Mouse (Mus musculus): ENCODE measurements at regions not wholly inside any gene's neighbourhood (a gene's known extent, or its start where the extent isn't known, plus 50 kb on each side); places are given as distances from the start of the nearest gene placed in this dataset.

DNA sequence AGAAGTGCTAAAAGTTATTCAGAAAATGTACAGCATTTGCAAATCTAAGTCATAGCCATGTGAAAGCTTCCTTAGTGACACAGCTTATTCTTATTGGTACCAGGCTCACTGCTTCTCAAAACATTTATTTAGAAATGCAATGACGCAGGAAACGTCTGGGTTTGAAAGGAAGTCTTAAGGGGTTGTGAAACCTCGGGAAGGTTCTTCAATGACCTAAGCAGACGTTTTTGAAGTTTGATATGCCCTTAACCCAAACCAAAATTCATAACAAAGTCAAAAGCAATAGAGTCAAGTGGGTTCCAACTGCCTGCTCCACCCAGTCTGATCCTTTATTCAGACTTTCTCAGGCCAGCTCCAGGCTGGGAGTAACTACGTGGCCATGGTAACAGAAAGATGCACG lies 99.2 kb upstream of the Irx5 start:
- Histone ChIP-seq H3K9me3 (ENCODE audit: control insufficient read depth, low read length) (no peaks in the 10 kb centered on the region), H3K4me2 (ENCODE audit: low read depth) (no peak overlapping the region), H3K27me3 (ENCODE audit: control insufficient read depth, insufficient read depth, low read length) (no peaks in the 10 kb centered on the region), H3K9ac (ENCODE audit: low read length) (no peak overlapping the region), H3K4me3 (ENCODE audit: low read depth, low read length) (no peak overlapping the region), H3K27ac (ENCODE audit: low read depth, low read length) (no peak overlapping the region), H3K36me3 (ENCODE audit: control insufficient read depth, insufficient read depth, low read length) (no peaks in the 10 kb centered on the region), H3K4me1 (ENCODE audit: control insufficient read depth, insufficient read depth, low read length) (no peaks in the 10 kb centered on the region)
- DNase-seq (ENCODE audit: low spot score) (no peak), ATAC-seq (ENCODE audit: insufficient read depth, low FRiP score, low TSS enrichment) (no peak)
- 74% methylated on average over 6 of the region's 6 CpGs for WGBS

DNA sequence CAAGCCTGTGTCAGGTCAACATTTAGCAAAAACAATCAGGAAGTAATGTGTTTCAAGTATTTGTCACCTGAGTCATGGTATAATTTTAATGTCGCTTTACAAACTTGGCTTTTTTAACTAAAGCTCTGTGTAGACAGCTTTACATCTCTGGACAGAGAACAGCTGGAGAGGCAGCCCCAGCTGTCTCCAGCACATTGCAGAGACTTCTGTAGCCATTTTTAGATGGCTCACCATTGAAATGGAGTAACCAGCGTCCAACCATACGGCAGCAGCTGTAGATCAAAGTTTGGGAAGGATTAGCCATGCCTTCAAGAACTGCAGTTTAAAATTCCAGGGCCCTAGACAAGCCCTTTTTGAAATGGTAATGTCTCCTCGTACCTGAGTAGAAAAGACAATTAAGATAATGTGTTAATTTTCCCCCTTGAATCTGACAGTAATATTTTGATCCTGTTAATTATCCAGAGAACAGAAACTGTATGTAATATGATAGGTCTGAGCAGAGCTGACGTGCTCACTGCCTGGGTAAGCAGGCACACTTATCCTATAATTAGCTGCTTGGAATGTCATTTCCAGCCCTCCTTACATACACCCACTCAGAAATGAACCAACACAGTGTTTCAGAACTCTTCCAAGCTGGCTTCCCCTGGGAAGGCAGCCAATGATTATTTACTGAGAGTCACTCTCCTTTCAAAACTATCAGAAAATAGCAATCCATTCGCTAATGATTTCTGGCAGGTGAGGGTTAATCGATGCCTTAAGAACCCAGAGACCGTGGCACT lies 104.6 kb upstream of the Irx5 start:
- Histone ChIP-seq H3K27me3 (ENCODE audit: control insufficient read depth, insufficient read depth, low read length) (no peaks in the 10 kb centered on the region), H3K4me3 (ENCODE audit: low read depth, low read length) (no peak overlapping the region), H3K9ac (ENCODE audit: low read length) (no peak overlapping the region), H3K4me2 (ENCODE audit: low read depth) (no peak overlapping the region), H3K36me3 (ENCODE audit: control insufficient read depth, insufficient read depth, low read length) (no peaks in the 10 kb centered on the region), H3K27ac (ENCODE audit: low read depth, low read length) (no peak overlapping the region), H3K4me1 (ENCODE audit: control insufficient read depth, insufficient read depth, low read length) (no peaks in the 10 kb centered on the region), H3K9me3 (ENCODE audit: control insufficient read depth, low read length) (no peaks in the 10 kb centered on the region)
- ATAC-seq (ENCODE audit: insufficient read depth, low FRiP score, low TSS enrichment) (no peak), DNase-seq (ENCODE audit: low spot score) (no peak)
- WGBS = 75% methylated on average over 8 of the region's 8 CpGs

DNA sequence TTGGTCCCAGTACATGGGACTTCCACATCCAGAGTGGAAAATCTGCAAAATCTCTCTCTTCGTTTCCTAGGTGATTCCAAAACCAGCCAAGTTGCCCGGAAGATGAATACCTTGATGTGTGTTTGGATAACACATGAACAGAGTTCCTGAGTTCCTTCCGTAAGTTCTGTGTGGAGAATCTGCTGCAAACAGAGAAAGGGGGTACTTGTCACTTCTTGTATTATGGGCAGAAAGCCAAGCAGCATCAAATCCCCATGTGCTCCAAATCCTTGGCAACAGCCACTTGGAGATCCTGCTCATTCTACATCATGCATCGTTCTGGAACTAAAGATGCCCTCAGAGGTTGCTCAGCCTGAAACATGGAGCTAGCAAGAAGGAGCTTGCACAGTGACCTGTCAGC lies 111.1 kb upstream of the Irx5 start:
- DNase-seq (ENCODE audit: low spot score) = no peak
- H3K27ac ChIP-seq (ENCODE audit: low read depth, low read length) = no peak overlapping the region
- H3K9ac ChIP-seq (ENCODE audit: low read length) = no peak overlapping the region
- H3K27me3 ChIP-seq (ENCODE audit: control insufficient read depth, insufficient read depth, low read length) = no peaks in the 10 kb centered on the region
- no peaks in the 10 kb centered on the region for H3K36me3 ChIP-seq (ENCODE audit: control insufficient read depth, insufficient read depth, low read length)
- ATAC-seq (ENCODE audit: insufficient read depth, low FRiP score, low TSS enrichment) = no peak
- no peak overlapping the region for H3K4me2 ChIP-seq (ENCODE audit: low read depth)
- H3K4me3 ChIP-seq (ENCODE audit: low read depth, low read length) = no peak overlapping the region
- no peaks in the 10 kb centered on the region for H3K9me3 ChIP-seq (ENCODE audit: control insufficient read depth, low read length)
- no peaks in the 10 kb centered on the region for H3K4me1 ChIP-seq (ENCODE audit: control insufficient read depth, insufficient read depth, low read length)
- WGBS = 88% methylated on average over 4 of the region's 4 CpGs

DNA sequence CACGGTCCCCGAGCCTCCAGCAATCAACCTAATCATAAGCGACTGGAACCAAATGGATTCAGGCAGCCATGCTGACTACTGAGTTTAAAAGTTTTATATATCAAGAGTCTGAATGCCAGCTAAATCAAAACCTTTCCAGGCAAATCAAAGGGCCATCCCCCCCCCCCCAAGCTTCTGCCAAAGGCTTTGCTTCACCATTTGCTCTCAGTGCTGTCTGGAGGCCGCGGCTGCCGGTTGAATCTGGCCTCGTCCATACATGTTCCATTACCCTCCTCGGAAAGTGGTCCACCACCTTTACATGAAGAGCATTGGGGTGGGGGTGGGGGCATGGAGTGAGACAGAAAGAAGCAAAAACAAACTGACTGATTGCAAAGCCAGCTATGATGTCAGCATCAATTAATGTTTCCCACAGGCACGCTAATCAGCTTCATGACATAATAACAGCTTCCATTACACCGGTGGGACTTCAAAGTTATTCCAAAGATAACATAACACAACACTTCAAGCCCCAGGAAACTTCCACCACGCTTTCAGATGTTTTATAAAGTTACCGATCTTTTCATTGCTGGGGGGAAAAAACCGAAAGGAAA lies 116.6 kb upstream of the Irx5 start:
- Histone ChIP-seq H3K4me3 (ENCODE audit: low read depth, low read length) (no peak overlapping the region), H3K9ac (ENCODE audit: low read length) (no peak overlapping the region), H3K36me3 (ENCODE audit: control insufficient read depth, insufficient read depth, low read length) (no peaks in the 10 kb centered on the region), H3K9me3 (ENCODE audit: control insufficient read depth, low read length) (no peaks in the 10 kb centered on the region), H3K4me1 (ENCODE audit: control insufficient read depth, insufficient read depth, low read length) (no peaks in the 10 kb centered on the region), H3K4me2 (ENCODE audit: low read depth) (no peak overlapping the region), H3K27me3 (ENCODE audit: control insufficient read depth, insufficient read depth, low read length) (no peaks in the 10 kb centered on the region), H3K27ac (ENCODE audit: low read depth, low read length) (no peak overlapping the region)
- WGBS = 73% methylated on average over 13 of the region's 13 CpGs
- DNase-seq (ENCODE audit: low spot score) (no peak), ATAC-seq (ENCODE audit: insufficient read depth, low FRiP score, low TSS enrichment) (no peak)

DNA sequence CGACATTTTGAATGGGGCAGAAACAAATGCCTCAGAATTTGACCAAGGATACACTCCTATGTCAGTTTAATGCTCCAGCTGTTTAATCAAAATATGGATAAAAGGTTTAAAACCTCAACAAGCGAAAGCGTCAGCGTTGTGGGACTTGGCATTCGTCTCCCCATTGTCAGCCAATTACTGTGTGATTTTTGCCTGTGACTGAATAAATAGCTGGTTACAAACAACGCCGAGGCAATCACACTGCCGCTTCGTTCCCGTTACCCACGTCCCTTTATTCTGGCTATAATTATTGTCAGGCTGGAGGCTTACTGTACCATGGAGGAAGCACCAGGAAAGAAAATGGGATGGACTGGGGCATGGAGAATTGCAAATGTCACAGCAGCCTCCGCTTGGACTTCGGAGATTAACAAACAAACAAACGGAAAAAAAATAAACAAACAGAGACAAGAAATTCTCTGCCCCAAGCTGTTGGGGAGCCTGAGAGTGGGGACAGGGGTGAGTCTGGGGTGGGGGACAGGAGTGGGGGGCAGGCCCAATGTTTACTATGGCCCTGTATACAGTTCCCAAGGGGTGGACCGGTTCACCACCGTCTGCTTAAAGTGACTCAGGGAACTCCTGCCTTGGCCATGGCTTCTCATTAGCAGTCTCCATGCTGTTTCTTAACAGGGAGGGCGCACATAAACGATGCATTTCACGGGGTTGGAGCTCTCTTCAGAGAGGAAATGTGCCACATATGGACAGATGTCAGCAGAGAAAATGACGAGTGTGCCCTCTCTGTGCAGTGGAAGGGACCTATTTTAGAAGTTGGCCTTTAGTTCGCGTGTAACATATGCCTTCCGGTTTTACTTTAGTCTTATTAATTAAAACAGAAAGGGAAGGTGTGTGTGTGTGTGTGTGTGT lies 125.8 kb upstream of the Irx5 start:
- H3K9me3 ChIP-seq (ENCODE audit: control insufficient read depth, low read length) = no peaks in the 10 kb centered on the region
- no peak for ATAC-seq (ENCODE audit: insufficient read depth, low FRiP score, low TSS enrichment)
- no peak overlapping the region for H3K27ac ChIP-seq (ENCODE audit: low read depth, low read length)
- no peaks in the 10 kb centered on the region for H3K36me3 ChIP-seq (ENCODE audit: control insufficient read depth, insufficient read depth, low read length)
- 71% methylated on average over 23 of the region's 23 CpGs for WGBS
- no peak overlapping the region for H3K4me3 ChIP-seq (ENCODE audit: low read depth, low read length)
- no peaks in the 10 kb centered on the region for H3K27me3 ChIP-seq (ENCODE audit: control insufficient read depth, insufficient read depth, low read length)
- no peaks in the 10 kb centered on the region for H3K4me1 ChIP-seq (ENCODE audit: control insufficient read depth, insufficient read depth, low read length)
- no peak overlapping the region for H3K4me2 ChIP-seq (ENCODE audit: low read depth)
- no peak for DNase-seq (ENCODE audit: low spot score)
- H3K9ac ChIP-seq (ENCODE audit: low read length) = no peak overlapping the region

DNA sequence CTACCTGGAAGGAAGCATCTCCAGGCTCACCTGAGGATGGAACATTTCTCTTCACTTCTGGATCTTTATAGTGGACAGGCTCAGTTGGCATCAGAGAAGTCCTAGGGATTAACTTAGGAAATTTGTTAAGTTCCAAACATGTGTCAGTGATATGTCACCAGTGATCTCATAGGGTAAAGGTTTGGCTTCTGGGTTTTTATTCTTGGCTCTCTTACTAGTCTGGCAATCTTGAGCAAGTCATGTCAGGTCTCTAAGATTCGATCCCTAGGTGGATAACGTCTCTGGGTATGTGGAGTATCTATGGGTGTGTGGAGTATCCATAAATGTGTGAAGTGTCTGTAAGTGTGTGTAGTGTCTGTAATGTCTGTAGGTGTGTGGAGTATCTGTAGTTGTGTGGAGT lies 127.9 kb upstream of the Irx5 start:
- Histone ChIP-seq H3K4me3 (ENCODE audit: low read depth, low read length) (no peak overlapping the region), H3K9ac (ENCODE audit: low read length) (no peak overlapping the region), H3K4me1 (ENCODE audit: control insufficient read depth, insufficient read depth, low read length) (no peaks in the 10 kb centered on the region), H3K9me3 (ENCODE audit: control insufficient read depth, low read length) (no peaks in the 10 kb centered on the region), H3K27ac (ENCODE audit: low read depth, low read length) (no peak overlapping the region), H3K36me3 (ENCODE audit: control insufficient read depth, insufficient read depth, low read length) (no peaks in the 10 kb centered on the region), H3K27me3 (ENCODE audit: control insufficient read depth, insufficient read depth, low read length) (no peaks in the 10 kb centered on the region), H3K4me2 (ENCODE audit: low read depth) (no peak overlapping the region)
- no peak for ATAC-seq (ENCODE audit: insufficient read depth, low FRiP score, low TSS enrichment)
- 94% methylated on average over 2 of the region's 2 CpGs for WGBS
- DNase-seq (ENCODE audit: low spot score) = no peak

DNA sequence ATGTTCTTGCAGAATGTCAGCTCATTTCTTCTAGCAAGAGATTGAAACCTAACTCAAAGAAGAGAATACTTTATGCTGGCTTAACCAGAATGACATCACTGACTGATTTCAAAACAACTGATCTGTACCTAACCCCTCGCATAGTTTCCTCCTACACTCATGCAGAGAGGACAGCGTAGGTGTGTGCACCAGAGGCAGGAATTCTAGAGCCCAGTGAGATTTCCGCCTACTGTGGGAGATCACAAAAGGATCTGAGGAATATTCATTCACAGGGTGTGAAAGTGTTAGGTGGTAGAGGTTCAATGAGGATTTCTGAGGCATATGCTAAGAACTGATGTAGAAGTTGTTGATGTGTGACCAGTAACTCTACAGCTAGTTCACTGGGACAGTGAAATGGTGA lies 132.5 kb upstream of the Irx5 start:
- no peaks in the 10 kb centered on the region for H3K27me3 ChIP-seq (ENCODE audit: control insufficient read depth, insufficient read depth, low read length)
- ATAC-seq (ENCODE audit: insufficient read depth, low FRiP score, low TSS enrichment) = no peak
- H3K9me3 ChIP-seq (ENCODE audit: control insufficient read depth, low read length) = no peaks in the 10 kb centered on the region
- H3K36me3 ChIP-seq (ENCODE audit: control insufficient read depth, insufficient read depth, low read length) = no peaks in the 10 kb centered on the region
- no peak for DNase-seq (ENCODE audit: low spot score)
- no peaks in the 10 kb centered on the region for H3K4me1 ChIP-seq (ENCODE audit: control insufficient read depth, insufficient read depth, low read length)
- H3K4me2 ChIP-seq (ENCODE audit: low read depth) = no peak overlapping the region
- no peak overlapping the region for H3K27ac ChIP-seq (ENCODE audit: low read depth, low read length)
- 88% methylated on average over 3 of the region's 3 CpGs for WGBS
- H3K4me3 ChIP-seq (ENCODE audit: low read depth, low read length) = no peak overlapping the region
- H3K9ac ChIP-seq (ENCODE audit: low read length) = no peak overlapping the region

DNA sequence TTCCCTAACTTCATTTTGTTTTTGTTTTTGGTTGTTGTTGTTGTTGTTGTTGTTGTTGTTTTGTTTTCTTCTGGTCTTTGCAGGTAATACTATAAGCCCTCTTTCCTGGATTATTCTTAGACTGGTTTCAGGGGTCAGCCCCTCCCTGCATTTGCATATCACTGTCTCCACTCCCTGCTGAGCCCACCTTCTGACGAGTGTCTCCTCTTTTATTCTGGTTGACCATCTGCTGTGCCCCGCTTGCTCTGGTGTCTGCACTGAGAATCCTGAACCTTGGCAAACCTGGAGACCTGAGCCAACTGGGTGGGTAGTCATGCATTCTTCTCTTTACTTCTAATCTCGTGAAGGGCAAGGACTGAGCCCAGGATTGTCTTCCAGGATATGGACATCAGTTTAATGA lies 134.4 kb upstream of the Irx5 start:
- ATAC-seq (ENCODE audit: insufficient read depth, low FRiP score, low TSS enrichment) = no peak
- WGBS = 46% methylated on average over 3 of the region's 3 CpGs

More for the DNA sequence above, 134.4 kb upstream of the Irx5 start:
- no peak for DNase-seq (ENCODE audit: low spot score)
- Histone ChIP-seq H3K4me2 (ENCODE audit: low read depth) (no peak overlapping the region), H3K9ac (ENCODE audit: low read length) (no peak overlapping the region), H3K4me3 (ENCODE audit: low read depth, low read length) (no peak overlapping the region), H3K9me3 (ENCODE audit: control insufficient read depth, low read length) (no peaks in the 10 kb centered on the region), H3K36me3 (ENCODE audit: control insufficient read depth, insufficient read depth, low read length) (no peaks in the 10 kb centered on the region), H3K4me1 (ENCODE audit: control insufficient read depth, insufficient read depth, low read length) (no peaks in the 10 kb centered on the region), H3K27me3 (ENCODE audit: control insufficient read depth, insufficient read depth, low read length) (no peaks in the 10 kb centered on the region), H3K27ac (ENCODE audit: low read depth, low read length) (no peak overlapping the region)
